Mouse (Mus musculus): ENCODE results near the gene Itpkb. TPM values are rescaled to one million over a fixed set of nuclear protein-coding genes. Genes with fewer than 3 reads are reported as not detected.

Gene Itpkb
- total RNA-seq, 1 experiment from 2014 or later = 15.9 TPM

DNA sequence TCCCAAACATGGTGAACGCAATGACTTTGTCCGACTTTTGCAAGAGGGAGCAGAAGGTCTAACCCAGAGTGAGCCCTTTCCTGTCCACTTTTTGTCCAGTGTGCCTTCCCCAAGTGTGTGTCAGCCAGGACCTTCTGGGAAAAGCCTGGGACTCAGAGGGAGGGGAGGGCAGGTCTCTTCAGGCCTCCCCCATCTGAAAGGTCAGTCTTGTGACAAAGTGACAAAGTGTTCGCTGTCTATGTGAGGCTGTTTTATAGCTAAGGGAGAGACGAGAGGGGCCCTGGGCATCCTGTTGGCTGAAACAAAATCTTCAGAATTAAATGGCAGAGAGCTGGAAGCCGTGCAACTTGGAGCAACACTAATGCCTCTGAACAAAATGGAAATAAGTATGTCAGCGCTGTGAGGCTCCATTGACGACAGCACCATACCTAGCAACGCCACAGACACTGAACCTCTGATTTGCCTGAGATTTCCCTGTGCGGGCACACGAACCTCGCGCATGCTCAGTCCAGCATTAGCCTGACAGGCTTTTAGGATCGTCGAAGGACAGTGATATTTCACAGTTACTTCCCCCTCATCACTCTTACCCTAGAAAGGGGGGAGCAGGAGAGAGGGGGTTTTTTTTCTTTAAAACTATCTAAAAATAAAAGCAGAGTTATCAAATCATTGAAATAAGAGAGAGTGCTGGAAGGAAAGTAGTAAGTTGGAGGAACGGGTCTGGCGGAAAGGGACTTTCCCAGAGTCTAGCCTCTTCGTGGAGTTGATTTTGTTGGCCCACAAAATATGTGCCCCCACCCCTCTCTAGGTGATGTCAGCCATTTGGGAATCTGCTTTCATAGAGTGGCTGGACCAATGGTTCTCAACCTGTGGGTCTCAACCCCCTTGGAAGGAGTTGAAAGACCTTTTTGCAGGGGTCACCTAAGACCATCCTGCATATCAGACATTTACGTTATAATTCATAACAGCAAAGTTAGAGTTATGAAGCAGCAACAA, 77.7 kb downstream of the Itpkb start:
- ATAC-seq (replicated peaks; ENCODE audit: low read depth, poor library complexity, severe bottlenecking) = no peak

DNA sequence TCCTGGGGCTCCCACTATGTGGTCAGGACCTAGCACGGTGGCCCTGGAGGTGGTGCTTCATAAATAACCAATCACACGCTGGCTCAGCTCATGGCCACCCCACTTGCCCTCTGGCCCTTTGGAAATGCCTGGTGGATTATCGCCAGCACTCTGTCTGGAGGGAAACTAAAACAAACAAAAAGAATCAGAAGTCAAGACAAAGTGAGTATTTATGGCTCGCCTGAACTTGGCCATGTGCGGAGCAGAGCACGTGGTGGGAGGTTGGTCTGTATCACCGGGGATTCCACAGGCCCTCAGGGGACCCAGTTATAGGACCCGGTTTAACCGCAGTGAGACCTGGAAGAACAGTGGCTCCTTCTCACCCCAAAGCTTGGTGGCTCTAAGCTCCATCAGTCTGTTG, 78.5 kb downstream of the Itpkb start:
- no peak for ATAC-seq (replicated peaks; ENCODE audit: low read depth, poor library complexity, severe bottlenecking)

DNA sequence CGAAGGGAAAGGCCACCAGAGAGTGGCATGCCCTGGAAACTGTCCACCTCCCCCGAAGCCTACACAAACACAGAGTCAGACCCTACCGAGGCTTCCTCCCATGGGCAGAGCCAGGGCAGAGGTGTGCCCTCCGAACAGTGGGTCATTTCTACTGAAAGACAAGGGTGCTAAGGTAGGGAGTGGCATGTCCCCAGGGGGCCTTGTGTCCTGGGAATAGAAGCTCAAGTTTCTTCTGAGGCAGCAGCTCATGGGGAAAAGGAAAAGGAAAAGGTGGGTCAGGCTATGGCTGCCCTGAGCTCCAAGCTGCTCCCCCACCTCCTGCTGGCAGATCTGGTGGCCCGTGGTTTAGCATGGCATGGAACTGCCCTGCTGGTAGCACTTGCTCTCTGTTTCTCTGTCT, 79.5 kb downstream of the Itpkb start:
- no peak for ATAC-seq (replicated peaks; ENCODE audit: low read depth, poor library complexity, severe bottlenecking)

DNA sequence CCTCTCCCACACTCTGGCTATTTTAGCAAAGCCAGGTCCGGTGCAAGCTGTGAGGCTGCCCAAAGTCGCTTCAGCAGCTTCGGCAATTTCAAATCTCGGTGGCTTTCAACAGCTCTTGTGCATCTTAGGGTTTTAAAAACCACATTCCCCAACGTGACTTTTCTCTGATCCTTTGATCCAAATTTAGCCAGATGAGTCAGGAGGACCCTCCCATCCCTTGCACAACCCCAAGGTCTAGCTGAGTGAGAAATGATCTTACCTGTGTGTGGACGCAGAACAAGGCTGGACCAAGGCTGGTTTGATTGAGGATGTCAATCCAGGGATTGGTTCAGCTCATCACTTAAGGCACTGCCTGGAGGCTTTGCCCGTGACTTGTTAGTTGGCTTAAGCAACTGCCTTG, 80.0 kb downstream of the Itpkb start:
- ATAC-seq (replicated peaks; ENCODE audit: low read depth, poor library complexity, severe bottlenecking) = no peak

DNA sequence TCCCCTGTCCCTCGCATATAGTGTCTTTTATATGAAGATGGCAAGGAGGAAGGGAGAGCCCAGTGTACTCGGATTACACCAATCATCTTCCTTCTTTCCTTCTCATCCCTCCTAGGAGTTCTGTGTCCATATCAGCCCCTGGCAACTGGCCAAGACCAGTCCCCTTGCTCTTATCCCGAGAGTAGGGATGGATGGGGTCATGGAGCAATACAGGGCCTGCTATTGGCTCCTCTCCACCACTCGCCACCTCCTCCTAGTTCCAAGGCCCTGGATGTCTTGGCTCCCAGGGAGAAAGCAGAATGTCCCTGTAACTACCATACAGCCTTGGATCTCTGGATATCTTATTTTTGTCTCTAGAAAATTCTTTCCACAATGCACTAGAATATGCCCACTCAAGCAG, 84.8 kb downstream of the Itpkb start:
- ATAC-seq (replicated peaks; ENCODE audit: low read depth, poor library complexity, severe bottlenecking) = no peak

DNA sequence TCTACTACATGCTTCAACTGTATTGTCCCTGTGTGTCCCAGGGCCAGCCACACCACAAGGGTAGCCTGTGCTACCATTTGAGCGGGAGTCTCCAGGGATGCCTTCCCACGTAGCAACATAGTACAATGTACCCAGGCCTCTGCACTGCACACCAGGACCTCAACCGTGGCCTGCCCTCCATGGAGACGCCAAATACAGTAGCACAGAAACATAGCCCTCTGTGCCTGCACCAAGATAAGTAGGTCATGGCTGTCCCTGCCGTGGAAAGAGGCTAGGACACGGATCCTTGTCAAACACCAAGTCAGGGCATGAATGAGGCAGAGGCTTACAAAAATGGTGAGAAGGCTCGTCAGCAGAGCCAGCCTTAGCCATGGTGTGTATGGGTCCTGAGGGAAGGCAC, 85.6 kb downstream of the Itpkb start:
- ATAC-seq (replicated peaks; ENCODE audit: low read depth, poor library complexity, severe bottlenecking) = no peak

DNA sequence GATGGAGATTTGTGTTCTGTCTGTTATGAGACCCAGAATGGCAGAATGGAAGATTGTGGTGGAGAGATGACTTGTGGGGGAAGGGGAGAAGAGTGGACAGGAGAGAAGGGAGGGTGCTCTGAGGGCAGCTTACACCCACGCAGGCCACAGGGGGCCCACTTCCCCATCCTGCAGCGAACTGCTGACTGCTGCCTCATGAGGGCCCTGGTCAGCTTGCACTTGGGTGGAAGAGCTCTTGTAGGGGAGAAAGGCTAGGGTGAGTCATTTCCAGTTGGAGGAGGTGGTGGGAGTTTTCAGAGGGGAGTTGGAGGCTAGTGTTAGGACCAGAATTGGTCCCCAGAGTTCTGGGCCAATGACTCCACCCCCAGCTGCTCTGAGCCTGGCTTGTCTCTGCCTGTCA, 86.8 kb downstream of the Itpkb start:
- peak; percentile 74 for ATAC-seq (replicated peaks; ENCODE audit: low read depth, poor library complexity, severe bottlenecking)

DNA sequence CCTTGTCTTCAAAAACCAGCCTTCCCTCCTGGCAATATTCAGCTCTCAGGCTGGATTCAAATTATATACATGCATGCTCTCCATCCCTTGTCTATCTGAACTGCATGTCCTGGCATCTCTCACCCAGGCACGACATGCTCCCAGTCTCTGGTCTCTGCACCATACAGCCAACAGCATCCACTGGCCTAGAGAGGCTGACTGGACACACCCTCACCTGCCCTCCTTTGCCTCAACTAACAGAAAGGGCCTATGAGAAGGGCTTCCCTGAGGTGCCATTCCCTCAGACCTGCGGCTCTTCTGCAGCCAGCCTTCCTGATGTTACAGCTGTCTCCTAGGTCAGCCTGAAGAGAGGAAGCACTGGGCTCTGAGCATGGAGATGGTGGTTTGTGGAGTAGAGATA, 88.8 kb downstream of the Itpkb start:
- no peak for ATAC-seq (replicated peaks; ENCODE audit: low read depth, poor library complexity, severe bottlenecking)

DNA sequence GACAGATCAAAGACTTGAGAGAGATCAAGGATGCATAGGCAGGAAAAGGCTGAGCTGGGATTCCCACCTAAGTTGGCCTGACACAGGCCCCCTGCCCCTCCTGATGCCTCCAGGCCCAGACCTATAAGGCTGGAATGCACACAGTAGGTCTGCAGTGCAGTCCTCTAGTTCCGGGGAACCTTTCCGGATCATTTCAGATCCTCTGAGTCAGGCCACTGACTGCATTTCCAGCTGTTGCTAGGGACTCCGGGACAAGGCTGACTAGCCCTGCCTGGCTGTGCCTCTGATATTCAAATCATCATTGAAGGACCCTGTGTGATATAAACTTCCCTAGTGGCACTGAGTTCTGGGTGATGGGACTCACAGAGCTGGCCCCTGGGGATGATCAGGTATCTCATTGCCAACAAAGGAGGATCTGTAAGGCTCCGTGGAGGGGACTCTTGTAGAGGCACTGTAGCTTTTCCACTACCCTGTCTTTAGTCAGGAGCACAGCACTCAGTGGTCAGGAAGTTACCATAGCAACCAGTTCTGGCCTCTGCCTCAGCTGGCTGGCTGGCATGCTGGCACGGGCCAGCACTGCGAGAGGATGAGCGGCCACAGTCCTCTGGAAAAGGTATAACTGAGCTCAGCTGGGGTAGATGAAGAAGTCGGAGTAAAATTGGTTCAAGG, 90.3 kb downstream of the Itpkb start:
- no peak for ATAC-seq (replicated peaks; ENCODE audit: low read depth, poor library complexity, severe bottlenecking)

DNA sequence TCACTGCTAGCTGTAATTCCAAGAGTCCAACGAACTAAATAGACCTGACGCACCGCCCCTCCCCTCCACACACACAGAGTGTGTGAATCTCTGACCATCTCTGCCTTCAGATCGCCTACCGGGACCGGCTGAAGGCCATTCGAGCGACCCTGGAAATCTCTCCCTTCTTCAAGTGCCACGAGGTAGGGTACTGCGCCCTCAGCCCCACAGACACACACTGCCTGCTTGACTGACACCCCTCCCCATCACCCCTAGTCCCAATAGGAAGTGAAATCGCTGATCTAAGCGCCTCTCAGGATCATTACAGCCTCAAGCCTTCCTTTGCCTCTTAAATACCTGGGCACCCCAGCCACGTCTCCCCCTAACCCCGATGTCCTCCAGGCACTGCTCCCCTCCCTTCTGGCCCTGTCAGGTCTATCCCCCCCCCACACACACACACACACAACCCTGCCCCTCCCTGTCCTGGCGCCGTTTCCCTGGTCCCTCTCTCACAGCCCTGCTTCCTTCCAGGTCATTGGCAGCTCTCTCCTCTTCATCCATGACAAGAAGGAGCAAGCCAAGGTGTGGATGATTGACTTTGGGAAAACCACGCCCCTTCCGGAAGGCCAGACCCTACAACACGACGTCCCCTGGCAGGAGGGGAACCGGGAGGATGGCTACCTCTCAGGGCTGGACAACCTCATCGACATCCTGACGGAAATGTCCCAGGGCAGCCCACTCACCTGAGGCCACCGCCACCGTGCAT, 91.1 kb downstream of the Itpkb start:
- ATAC-seq (replicated peaks; ENCODE audit: low read depth, poor library complexity, severe bottlenecking) = no peak

DNA sequence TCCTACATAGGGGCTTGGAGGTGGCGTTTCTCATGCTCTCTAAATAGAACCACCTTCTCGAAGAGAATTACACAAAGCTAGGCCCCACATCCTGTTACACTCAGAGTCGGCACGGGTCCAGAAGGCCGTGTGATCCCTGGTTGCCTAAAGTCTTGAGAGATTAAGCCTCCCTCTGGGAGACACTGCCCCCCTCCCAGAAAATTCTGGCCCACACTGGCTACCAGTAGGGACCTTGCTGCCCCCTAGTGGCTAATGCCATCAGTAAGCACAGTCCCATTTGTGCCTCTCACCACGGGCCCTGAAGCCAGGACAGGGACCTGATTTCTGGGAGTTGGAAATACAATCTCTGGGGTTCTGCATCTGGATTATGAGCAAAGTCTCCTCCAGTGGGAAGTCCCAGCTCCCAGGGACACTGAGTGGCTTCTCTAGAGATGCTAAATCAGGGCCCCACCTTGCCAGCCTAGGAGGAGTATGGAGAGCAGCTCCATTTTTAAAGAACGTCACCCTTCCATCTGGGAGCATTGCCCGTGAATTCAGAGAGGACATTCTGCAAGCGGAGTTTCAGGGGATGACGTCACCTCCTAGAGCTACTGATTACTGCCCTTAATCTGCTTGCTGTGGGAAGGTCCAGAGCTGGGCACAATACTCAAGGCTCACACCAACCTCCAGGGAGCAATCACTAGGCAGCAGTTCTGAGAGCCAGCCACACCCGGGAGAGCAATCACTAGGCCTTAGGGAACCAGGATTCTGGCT, 92.0 kb downstream of the Itpkb start:
- ATAC-seq (replicated peaks; ENCODE audit: low read depth, poor library complexity, severe bottlenecking) = peak; percentile 64

DNA sequence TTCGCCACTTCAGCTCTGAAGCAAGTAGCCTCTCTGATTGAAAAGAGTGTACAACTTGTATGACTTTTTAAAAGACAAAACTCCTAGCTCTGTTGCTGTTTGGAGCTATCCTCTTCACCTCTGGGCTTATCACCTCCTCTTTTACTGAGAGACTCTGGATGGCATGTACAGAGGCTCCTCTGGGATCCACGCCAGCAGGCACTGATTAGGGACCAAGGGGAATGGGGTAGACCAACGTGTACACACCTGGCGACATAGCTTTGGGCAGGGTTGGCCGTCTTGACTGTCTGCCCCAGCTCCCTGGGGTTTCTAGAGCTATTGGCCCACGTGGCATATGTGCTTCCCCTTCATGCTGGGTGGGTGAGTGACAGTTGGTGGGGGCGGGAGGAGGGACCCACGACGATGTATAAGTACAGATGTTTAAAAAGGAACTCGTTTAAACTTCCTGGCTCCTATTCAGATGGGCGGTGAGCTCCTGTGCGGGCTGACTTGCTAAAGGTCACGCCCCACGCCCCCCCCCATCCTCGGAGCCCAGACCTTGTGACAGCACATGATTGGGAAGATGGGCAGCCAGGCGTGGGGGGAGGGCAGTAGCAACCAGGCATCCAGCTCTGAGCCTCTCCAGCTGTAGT, 92.8 kb downstream of the Itpkb start:
- peak; percentile 67 for ATAC-seq (replicated peaks; ENCODE audit: low read depth, poor library complexity, severe bottlenecking)

DNA sequence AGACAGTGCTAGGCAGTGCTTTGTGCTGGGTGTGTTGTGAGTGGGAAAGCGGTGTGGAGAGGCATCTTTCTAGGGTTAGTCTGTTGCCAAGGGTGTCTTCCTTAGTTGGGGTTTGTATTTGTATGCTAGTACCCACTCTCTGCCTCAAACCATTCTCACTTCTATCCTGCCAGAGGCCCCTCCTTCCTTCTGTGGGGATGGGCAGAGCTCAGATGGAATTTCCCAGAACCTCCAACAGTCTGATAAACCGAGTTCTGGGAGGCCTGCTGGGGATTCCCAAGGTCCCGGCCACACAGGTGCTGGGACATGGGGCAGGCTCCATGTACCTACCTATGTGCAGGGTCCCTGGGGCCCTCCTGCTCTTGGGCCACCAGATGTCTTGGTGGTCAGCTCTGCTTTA, 93.6 kb downstream of the Itpkb start:
- no peak for ATAC-seq (replicated peaks; ENCODE audit: low read depth, poor library complexity, severe bottlenecking)

DNA sequence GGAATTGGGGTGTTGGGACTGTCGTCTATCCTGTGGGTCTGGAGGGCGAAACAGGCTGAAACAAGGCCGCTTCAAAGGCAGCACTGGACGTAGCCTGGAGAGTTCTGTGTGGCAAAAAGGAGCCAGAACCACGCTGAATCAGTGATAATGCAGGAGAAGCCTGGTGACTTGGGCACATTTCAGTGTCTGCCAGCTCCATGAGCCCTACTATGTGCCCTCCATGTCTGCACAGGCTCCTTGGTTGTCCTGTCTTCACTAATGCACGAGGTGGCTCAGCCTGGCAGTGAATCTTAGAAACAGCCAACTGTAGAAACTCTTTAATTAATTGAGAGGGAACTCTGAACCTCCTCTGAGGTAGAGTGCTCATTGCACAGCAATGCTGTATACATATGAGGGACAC, 96.1 kb downstream of the Itpkb start:
- ATAC-seq (replicated peaks; ENCODE audit: low read depth, poor library complexity, severe bottlenecking) = no peak

DNA sequence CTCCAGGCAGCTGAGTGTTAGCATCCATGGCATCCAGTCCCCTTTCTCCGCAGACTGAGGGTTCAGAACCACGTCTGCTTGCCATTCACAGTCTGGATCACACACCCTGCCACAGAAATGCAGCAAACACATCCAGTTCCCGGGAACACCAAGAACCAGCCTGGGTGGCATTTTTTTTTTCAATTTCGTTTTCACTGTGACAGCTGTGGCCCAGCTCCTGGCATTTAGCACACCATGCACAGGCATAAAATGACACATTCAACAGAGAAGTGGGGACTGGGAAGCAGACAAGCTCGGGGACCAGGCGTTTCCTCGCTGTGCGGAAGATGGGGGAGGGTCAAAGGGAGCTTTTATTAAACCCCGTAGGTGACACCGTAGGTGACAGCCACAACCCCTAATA, 97.4 kb downstream of the Itpkb start:
- ATAC-seq (replicated peaks; ENCODE audit: low read depth, poor library complexity, severe bottlenecking) = no peak

DNA sequence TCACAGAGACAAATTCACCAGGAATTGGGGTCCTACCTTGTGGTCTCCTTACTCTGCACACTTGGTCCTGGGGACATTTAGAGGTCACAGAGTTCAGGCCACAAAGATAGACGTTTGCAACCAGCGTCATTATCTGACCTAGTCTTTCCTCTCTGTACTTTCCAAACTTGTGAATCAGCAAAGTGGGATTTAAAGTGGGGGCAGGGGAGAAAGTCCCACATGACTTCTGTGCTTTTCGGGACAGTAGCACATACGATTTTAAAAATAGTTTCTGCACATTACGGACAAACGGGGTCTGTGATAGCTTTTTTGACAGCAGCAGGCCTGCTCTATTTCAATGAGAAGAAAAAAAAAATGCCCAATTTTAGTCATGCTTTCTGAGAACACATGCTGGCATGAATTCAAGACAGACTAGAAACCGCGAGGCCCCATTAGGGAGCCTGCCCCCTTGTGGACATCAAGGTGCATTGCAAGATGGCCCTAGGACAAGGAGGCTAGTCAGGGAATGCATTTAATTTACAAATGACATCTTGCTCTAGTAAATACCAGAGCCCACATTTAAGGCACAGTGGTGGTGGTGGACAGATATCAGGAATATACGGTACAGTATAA, 97.9 kb downstream of the Itpkb start:
- ATAC-seq (replicated peaks; ENCODE audit: low read depth, poor library complexity, severe bottlenecking) = peak; percentile 38

DNA sequence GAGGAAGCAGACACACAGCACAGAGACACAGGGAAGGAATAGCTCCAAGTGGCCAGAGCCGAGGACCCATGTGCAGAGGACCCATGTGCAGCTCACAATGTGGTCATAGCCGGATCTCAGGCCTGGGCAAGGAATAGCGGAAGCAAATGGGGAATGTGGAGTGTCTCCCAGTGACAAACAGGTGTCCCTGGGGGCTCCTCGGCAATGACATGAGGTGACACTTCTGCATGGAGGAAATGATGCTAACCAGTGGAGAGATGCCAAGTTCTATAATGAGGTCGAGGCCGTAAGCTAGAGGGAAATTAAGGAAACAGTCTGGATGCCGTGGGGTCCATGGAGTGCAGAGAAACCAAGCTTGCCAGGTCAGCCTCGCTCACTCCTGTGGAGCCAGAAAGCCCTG, 98.6 kb downstream of the Itpkb start:
- ATAC-seq (replicated peaks; ENCODE audit: low read depth, poor library complexity, severe bottlenecking) = 0 out of 2 replicates have a peak, but pooled peaks have one; percentile 1

DNA sequence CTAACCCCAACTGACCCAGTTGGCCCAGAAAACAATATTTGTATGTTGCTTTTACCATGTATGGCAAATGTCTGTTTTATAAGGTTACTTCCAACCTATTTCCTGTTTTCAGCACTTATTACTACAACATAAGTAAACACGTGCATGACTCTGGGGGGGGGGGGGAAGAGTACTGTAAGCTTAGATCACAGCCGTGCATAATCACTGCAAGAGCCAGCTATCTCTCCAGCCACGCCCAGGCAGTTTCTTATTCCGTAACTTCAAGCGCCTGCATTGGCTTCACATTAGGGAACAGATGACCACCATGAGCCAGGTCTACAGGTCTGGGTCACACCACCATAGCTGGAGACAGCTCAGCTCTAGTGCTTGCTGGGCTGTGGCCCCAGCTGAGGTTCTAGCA, 99.5 kb downstream of the Itpkb start:
- no peak for ATAC-seq (replicated peaks; ENCODE audit: low read depth, poor library complexity, severe bottlenecking)

DNA sequence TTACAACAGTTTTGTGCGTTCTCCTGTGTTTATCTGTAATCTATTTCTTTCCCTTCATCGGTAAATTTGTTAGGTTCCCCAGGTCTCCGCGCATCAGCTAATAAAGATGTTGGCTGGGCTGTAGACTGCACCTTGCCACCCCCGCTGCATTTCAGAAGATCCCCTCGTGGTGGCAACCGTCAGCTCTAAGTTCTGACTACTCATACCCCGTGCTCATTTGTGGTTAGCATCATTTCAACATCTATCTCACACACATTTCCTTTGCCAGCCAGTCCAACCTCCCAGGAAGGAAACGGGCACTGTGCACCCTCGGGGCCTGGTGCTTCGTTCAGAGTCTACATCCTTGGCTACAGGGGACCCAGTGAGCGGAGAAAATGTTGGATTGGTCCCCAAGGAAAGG, 101.5 kb downstream of the Itpkb start:
- ATAC-seq (replicated peaks; ENCODE audit: low read depth, poor library complexity, severe bottlenecking) = peak; percentile 78
